Mouse (Mus musculus) right cerebral cortex, postnatal 4 days (tissue): ENCODE results near the gene Sptbn4.

ENCODE experiments used
- DNase-seq: peaks from one replicate; pipeline ENCODE4 v3.0.0-alpha.2; 2022

Sptbn4 gene

DNA sequence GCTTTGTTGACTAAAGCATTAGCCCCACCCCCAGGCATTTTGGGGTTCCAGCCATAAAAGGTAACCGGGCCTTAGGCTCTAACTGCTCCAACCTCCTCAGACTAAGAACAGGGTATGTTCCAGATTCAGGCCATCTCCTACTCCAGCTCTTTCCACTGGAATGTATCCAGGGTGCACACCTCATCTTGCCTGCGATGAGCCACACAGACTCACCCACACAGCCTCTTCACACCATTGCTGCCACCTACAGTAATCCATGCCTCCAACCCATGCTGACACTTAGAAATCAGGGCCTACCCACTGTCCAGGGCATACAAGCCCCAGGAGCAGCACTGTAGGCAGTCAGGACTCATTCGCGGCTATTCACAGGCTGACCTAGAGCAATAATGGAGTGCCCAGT is 108.4 kb downstream of the Sptbn4 start:
- DNase-seq = no peak

DNA sequence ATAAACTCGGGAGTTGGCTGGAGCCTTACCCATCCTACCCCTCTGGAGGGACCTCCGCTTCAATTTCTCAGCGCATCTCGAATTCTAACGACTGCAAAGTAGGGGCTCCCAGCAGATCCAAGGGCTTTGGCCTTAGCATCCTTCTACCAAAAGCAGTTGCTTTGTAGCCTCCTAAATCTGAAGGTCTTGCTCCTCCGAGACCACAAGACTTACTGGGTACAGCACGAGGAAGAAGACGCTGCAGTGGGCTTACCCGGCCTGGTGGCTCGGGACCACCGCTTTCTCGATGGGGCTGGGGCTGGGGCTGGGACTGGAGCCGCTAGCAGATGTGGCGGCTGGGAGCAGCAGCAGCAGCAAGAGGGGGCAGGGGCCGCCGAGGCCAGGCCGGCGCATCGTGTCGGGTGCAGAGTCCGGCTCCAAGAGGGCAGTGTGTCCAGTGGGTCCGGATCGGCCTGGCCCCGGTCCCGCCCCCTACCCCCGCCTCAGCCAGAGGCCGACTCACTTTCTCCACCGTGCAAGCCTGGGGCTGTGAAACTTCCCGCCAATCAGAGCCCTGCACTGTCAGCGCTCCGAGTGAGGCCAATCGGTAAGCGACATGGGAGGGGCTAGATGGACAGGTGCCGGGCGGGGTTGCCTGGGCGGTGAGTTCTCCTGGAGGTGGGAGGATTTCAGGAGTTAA is 110.2 kb downstream of the Sptbn4 start, which contains the start of gene Ltbp4:
TSS of gene Ltbp4 (minus strand) at position 518 of the 679 bp plus-strand sequence.
- DNase-seq = no peak

DNA sequence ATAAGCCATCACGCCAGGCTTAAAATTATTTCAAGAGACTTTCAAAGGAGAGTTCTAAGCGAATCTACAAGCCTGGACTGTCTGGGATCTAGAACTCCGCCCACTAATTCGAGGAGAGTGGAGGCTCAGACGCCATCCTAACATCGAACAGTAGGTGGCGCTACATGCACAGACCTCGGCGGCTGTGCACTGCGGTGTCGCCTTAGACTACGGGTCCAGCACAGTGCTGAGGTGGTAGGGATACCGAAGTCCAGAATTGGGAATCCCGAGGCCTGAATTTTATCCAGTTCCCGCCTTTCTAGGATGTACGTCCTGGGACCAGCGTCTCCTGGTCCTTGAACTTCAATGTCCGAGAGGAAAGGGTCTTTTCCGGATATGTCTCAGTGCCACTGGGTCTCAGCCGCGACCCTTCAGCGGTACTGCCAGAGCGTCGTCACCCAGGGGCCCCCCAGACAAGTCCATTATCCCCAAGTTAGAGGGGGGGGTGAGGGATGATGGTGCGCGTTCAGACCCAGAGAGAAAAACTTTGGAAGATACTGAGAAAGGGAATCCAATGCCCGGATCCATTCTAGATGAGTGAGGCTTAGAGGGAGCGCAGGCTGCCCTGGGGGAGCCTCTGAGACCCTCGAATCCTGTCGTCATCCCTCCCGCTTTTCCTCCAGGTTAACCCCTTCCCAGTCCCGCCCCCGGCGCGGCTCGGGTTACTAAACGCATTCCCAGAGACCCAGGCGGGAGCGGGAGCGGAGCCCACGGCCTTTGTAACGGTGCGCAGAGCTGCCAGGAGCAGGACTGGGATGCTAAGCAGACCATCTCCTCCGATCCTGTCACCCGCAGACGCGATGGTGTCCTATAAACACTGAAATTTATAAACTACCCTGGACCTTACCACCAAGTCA is 111.3 kb downstream of the Sptbn4 start:
- DNase-seq = peak; percentile 93

DNA sequence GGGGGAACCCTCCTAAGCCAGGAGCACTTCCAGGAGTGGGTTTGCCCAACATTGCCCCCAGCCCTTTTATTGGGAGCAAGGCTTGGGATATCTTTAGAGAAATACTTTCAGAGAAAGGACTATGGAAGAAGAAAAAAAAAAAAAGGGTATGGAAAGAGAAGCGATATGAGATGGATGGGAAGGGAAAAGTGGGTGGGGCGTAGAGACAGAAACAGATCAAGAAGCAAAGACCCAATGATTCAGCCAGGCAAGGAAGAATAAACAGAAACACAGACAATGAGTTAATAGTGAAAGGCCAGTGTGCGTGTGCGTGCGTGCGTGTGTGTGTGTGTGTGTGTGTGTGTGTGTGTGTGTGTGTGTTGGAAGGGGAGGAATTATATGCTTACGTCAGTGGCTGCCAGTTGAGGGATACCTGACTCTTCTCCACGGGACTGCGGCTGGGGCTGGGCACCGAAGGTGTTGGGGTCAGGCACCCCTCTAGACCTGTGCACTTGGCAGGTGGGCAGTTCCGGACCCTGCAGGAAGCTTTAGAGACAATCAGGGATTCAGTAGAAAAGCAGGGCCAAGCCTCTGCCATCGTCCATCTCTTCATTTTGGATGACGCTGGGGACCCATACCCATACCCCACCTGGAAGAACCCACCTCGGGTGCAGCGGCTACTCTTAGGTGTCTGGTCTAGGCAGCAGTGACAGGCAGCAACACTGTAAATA is 112.3 kb downstream of the Sptbn4 start:
- DNase-seq = no peak

- DNase-seq = no peak
Measured at GRCm38 (mm10) chr7:27334405-27334911, 113.0 kb downstream of the Sptbn4 start.

DNA sequence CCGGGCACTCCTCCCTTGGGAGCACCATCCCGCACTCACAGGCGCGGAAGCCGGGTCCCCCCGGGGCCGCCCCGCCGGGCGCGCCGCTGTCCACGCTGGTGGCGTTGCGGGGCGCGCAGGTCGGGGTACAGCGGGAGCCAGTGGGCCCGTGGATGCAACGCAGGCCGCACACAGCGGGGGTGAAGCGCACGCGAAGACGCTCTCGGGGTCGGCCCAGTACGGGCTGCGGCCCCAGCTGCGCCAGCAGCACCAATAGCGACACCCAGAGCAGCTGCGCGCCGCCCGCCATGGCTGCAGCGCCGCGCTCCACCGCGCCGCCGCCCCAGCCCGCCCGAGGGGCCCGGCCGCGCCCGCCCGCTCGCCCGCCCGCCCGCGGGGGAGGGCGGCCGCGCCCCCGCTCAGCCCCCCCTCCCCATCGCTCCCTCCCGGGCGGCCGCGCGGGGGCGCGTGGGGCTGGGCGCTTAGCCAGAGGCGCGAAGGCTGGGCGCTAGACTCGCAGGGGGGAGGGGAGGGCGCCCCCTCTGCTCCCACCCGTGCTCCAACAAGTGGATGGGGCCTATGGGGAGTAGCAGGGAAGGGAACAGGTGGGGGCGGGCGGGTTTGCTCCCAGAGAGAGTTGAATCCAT is 114.1 kb downstream of the Sptbn4 start:
- DNase-seq = no peak

DNA sequence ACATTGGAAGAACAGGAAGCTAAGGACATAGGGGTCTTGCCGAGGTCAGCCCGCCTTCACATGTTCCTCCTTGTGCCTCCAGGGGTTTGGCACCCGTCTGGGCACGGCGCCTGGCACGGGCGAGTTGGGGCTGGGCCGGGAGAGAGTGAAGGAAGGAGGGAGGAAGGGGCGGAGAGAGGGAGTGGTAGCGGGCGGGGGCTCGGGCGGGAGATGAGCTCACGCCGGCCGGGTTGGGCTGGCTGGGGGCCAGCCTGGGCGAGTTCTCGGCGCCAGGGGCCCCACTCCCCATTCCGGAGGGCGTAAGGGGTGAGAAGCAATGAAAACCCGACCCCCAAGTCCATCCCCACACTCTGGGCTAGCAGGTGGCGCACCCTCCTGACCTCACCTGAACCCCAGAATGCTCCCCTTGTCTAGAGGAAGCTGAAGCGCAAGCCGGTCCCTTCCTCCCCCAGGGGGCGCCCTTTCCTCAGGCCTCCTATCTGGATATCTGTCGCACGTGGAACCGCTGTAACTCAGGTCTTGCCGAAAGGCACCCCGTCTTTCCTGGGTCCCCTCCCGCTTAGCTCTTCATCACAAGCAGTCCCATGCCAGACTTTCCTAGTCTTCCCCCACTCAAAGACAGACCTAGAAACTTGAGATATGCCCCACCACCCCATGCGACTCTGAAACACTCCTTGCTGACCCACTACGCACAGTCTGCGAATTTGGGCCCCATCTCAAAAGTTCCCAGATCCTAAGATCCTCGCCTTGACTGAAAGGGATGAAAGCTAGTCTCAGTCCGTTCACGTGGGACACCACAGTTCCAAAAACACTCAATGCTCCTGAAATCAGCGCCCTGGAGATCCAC is 114.9 kb downstream of the Sptbn4 start:
- DNase-seq = peak; percentile 84

DNA sequence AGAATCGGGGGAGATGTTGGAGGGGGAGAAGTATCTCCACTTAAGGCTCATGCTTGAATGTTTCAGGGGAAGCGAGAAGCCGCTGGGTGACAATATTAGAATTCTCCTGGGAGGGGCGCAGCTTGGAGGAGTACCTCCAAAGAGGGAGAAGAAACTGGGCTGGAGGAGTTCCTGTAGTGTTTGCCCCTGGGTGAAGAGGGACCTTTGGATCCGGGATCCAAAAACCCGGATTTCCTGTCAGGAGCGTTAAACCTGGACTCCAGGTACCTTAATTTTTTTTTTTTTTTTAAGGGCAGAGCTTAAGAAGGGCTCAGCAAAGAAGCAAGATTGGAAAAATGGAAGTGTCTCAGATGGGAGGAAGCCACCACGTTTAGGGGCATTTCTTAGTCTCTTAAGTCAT is 115.6 kb downstream of the Sptbn4 start:
- DNase-seq = no peak

GRCm38 (mm10) chr7:27331541-27331851 is 116.0 kb downstream of the Sptbn4 start:
- no peak for DNase-seq

GRCm38 (mm10) chr7:27330709-27331540 is 116.6 kb downstream of the Sptbn4 start:
- no peak for DNase-seq

DNA sequence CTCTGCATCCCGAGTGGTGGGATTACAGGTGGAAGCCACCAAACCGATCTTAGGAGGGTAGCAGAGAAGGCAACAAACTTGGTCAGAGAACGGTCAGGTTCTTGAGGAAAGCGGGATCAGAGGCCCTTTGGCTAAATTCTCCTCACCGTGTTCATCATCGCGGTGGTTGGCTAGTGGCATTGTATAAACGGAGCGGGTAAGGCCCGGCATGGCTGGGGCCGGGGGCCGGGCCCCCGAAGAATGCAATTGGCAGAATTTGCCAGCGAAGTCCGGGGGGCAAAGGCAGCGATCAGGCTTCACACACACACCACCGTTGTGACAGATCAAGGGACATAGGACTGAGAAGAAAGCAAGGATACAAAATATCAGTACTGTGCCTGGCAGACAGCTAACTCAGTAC is 117.5 kb downstream of the Sptbn4 start:
- DNase-seq = no peak

DNA sequence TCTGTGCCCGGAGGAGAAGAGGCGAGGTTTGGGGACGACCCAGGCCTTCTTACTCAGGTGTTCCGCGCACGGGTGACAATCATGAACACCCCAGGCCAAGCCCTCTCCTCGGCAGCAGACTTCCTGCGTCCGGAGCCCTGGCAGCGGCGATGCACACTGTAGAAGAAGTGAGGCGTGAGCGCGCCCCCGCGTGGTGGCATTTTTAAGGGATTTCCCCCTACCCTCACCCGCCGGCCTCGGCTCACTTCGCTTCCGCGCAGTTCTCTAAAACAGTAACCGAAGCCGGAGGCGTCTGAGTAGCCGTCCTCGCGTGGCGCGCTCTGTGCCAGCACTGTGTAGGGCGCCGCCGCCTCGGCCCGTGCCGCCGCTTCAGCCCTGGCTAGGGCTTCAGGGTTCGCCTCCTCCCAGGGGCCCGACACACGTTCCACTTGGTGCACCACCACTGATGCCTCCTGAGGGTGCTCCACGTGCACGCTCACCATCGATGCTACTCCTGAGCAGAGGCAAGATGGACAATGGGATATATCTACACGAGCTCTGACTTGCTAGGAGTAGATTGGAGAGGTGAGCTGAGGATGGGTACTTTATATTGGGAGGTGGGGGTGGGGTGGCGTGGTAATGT is 118.0 kb downstream of the Sptbn4 start:
- DNase-seq = peak; percentile 89

DNA sequence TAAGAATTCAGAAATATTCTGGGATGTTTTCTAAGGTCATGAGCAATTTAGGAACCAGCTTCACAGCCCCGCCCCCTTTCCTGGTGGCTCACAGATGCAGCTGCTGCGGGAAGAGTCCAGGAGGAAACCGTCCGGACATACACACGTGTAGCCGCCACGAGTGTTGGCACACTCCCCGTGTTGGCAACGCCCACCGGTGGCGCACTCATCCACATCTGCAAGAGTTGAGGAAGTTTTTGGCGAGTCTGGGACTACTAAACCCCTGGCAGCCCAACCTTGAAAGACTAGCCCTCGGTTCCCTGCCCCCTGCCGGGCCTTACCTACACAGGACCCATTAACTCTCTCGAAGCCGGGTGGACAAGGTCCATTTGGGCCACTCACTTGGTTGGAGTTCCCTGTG is 118.8 kb downstream of the Sptbn4 start:
- no peak for DNase-seq

DNA sequence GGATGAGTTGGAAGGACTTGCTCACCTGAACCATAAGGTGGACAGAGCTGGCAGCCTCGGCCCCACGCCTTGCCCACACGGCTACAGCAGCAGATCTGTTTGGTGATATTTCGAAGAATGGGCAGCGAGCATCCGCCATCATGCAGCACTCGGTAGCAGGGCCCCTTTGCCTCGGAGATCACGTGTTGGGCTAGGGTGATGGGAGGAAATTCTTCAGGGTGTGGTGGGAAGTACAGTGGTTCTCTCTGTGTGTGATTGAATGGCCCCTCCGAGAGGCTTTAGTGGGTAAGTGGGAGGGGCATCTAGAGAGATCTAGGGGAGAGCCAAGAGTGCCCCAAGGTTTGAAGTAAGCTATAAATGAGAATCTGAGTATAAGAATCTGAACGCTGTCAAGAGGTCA is 119.3 kb downstream of the Sptbn4 start:
- DNase-seq = no peak

DNA sequence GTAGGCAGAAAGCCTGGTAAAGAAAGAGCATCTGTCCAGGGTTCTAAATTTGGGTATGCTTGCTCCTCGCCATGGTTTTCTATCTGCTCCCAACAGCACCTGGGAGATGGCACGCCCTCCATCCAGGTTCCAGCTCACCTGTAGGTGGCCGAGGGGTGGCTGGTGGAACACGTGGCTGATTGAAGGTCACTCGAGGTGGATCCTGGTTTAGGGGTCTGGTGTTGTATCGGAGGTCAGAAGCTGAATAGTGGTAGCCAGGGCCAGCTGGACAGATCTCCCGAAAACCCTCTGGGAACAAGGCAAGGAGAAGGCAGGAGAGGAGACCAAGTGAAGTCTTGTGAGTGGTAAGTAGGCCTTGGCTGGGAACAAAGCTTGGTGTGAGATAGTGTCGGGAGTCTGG is 120.0 kb downstream of the Sptbn4 start:
- DNase-seq = no peak

- no peak for DNase-seq
Measured at GRCm38 (mm10) chr7:27326101-27326880, 121.2 kb downstream of the Sptbn4 start.

GRCm38 (mm10) chr7:27325697-27326096 is 121.8 kb downstream of the Sptbn4 start:
- no peak for DNase-seq

DNA sequence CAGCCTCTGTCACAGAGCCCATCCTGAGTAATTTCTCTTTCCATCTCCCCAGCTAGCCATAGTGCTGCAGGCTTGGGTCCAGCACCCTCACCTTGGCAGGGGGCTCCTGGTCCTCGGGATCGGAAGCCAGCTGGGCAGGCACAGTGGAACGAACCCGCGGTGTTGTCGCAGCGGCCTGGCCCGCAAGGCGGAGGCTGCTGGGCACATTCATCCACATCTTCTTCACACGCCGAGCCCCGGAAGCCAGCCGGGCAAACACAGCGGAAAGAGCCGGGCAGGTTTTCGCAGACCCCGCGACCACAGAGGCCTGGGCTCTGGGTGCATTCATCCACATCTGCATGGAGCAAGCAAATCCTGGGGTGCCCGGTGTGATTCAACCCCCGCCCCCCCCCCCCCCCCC is 122.6 kb downstream of the Sptbn4 start:
- no peak for DNase-seq

GRCm38 (mm10) chr7:27324161-27324560 is 123.3 kb downstream of the Sptbn4 start:
- DNase-seq = no peak

- no peak for DNase-seq
Measured at GRCm38 (mm10) chr7:27323001-27323400, 124.5 kb downstream of the Sptbn4 start.
